Mouse (Mus musculus): Measurements from ENCODE around the gene Epn2.
A peak's percentile ranks its signal among the peaks of the same experiment; 100 is the strongest.
"Not testable (repeated sequence)": the region's sequence is repeated elsewhere in the genome, so short reads cannot be mapped to it uniquely, and the experiment has no call there.

The Epn2 gene

GRCm38 (mm10) chr11:61592061-61592460 lies 12.6 kb upstream of the Epn2 start:
- DNase-seq (ENCODE audit: low read depth, low spot score) = no peak

- DNase-seq (ENCODE audit: low read depth, low spot score) = no peak
These were observed 11.2 kb upstream of the Epn2 start for GRCm38 (mm10) chr11:61590516-61591213.

GRCm38 (mm10) chr11:61585421-61585820 lies 5.9 kb upstream of the Epn2 start:
- peak; percentile 27 for DNase-seq (ENCODE audit: low read depth, low spot score)

GRCm38 (mm10) chr11:61584830-61585229 lies 5.3 kb upstream of the Epn2 start:
- DNase-seq (ENCODE audit: low read depth, low spot score) = peak; percentile 82

- DNase-seq (ENCODE audit: low read depth, low spot score) = peak; percentile 85
These were observed 4.6 kb upstream of the Epn2 start for GRCm38 (mm10) chr11:61584096-61584495.

GRCm38 (mm10) chr11:61582808-61583207 lies 3.3 kb upstream of the Epn2 start:
- DNase-seq (ENCODE audit: low read depth, low spot score) = not testable (repeated sequence)

GRCm38 (mm10) chr11:61579878-61580381 lies 443 bp upstream of the Epn2 start:
- DNase-seq (ENCODE audit: low read depth, low spot score) = no peak

GRCm38 (mm10) chr11:61578541-61578982 lies 925 bp downstream of the Epn2 start:
- peak; percentile 17 for DNase-seq (ENCODE audit: low read depth, low spot score)

GRCm38 (mm10) chr11:61577991-61578390 lies 1.5 kb downstream of the Epn2 start:
- DNase-seq (ENCODE audit: low read depth, low spot score) = peak; percentile 44

- DNase-seq (ENCODE audit: low read depth, low spot score) = no peak
These were observed 2.1 kb downstream of the Epn2 start for GRCm38 (mm10) chr11:61577349-61577748.

- no peak for DNase-seq (ENCODE audit: low read depth, low spot score)
These were observed 6.2 kb downstream of the Epn2 start for GRCm38 (mm10) chr11:61573266-61573665.

- DNase-seq (ENCODE audit: low read depth, low spot score) = no peak
These were observed 8.3 kb downstream of the Epn2 start for GRCm38 (mm10) chr11:61571225-61571624.

- DNase-seq (ENCODE audit: low read depth, low spot score) = no peak
These were observed 9.8 kb downstream of the Epn2 start for GRCm38 (mm10) chr11:61569671-61570070.

- DNase-seq (ENCODE audit: low read depth, low spot score) = no peak
These were observed 14.9 kb downstream of the Epn2 start for GRCm38 (mm10) chr11:61564566-61564965.

GRCm38 (mm10) chr11:61563939-61564338 lies 15.5 kb downstream of the Epn2 start:
- no peak for DNase-seq (ENCODE audit: low read depth, low spot score)

- DNase-seq (ENCODE audit: low read depth, low spot score) = no peak
These were observed 17.1 kb downstream of the Epn2 start for GRCm38 (mm10) chr11:61562421-61562820.

- no peak for DNase-seq (ENCODE audit: low read depth, low spot score)
These were observed 19.9 kb downstream of the Epn2 start for GRCm38 (mm10) chr11:61559572-61559971.

- no peak for DNase-seq (ENCODE audit: low read depth, low spot score)
These were observed 26.3 kb downstream of the Epn2 start for GRCm38 (mm10) chr11:61553015-61553754.

GRCm38 (mm10) chr11:61550631-61551030 lies 28.9 kb downstream of the Epn2 start:
- DNase-seq (ENCODE audit: low read depth, low spot score) = no peak

GRCm38 (mm10) chr11:61547710-61548109 lies 31.8 kb downstream of the Epn2 start:
- DNase-seq (ENCODE audit: low read depth, low spot score) = no peak

- DNase-seq (ENCODE audit: low read depth, low spot score) = no peak
These were observed 33.0 kb downstream of the Epn2 start for GRCm38 (mm10) chr11:61546452-61546851.

GRCm38 (mm10) chr11:61545586-61545985 lies 33.9 kb downstream of the Epn2 start:
- no peak for DNase-seq (ENCODE audit: low read depth, low spot score)

GRCm38 (mm10) chr11:61541106-61541505 lies 38.4 kb downstream of the Epn2 start:
- no peak for DNase-seq (ENCODE audit: low read depth, low spot score)
